In genomic region chr8:103813954-103814591, GRCm38 (mm10) we compare ENCODE assay signal across 9 mouse cellular contexts.
DNase-seq lines count a peak whose midpoint lies in the region; ATAC-seq and TF ChIP-seq lines count a peak whose summit lies in the region.
"Had no signal": no experiment of that assay in that cellular context is flagged by ENCODE, and none has a peak within 500 bp of the region (broad histone marks: within the 10 kb centered on the region; RNA-seq: fewer than 3 reads in every experiment).

No protein-coding gene starts in this region.

- no peak overlapping the region for H3K9ac ChIP-seq in hindbrain, postnatal 0 days (replicated peaks; ENCODE audit: low read length)
- H3K9ac ChIP-seq in hindbrain, embryonic 12.5 days: no peak overlapping the region
- H3K9ac ChIP-seq in forebrain, embryonic 13.5 days: no peak overlapping the region
- H3K9ac ChIP-seq in limb, embryonic 14.5 days (ENCODE audit: low read depth, low read length, severe bottlenecking): no peak overlapping the region

- no peak overlapping the region; the same call in 1 of the 2 replicates for H3K4me2 ChIP-seq in hindbrain, postnatal 0 days (ENCODE audit: low read depth, low read length)
- no peak overlapping the region for H3K4me2 ChIP-seq in hindbrain, embryonic 12.5 days (replicated peaks)
- H3K4me2 ChIP-seq in forebrain, embryonic 13.5 days: no peak overlapping the region
- H3K4me2 ChIP-seq in limb, embryonic 14.5 days (replicated peaks; ENCODE audit: low read depth, low read length, severe bottlenecking): no peak overlapping the region; the same call in 1 of the 2 replicates

- TF ChIP-seq CTCF in hindbrain, postnatal 0 days (IDR thresholded peaks at IDR 0.05; ENCODE audit: low read depth): no peak

- peaks cover 9% of the 10 kb centered on the region; the same call in 1 of the 2 replicates for H3K27me3 ChIP-seq in hindbrain, postnatal 0 days (ENCODE audit: insufficient read depth, low read length)
- H3K27me3 ChIP-seq in hindbrain, embryonic 12.5 days: no peaks in the 10 kb centered on the region
- peaks cover 13% of the 10 kb centered on the region; the same call in 1 of the 2 replicates for H3K27me3 ChIP-seq in forebrain, embryonic 13.5 days
- H3K27me3 ChIP-seq in limb, embryonic 14.5 days (ENCODE audit: control insufficient read depth, insufficient read depth, low read length): no peaks in the 10 kb centered on the region
- H3K27me3 ChIP-seq: Patski had no signal

- H3K4me3 ChIP-seq in hindbrain, postnatal 0 days (ENCODE audit: low read length): no peak overlapping the region
- no peak overlapping the region for H3K4me3 ChIP-seq in hindbrain, embryonic 12.5 days
- no peak overlapping the region for H3K4me3 ChIP-seq in forebrain, embryonic 13.5 days
- H3K4me3 ChIP-seq in limb, embryonic 14.5 days (replicated peaks; ENCODE audit: low read length): no peak overlapping the region

- H3K36me3 ChIP-seq in hindbrain, postnatal 0 days (ENCODE audit: insufficient read depth, low read length): no peaks in the 10 kb centered on the region
- H3K36me3 ChIP-seq in hindbrain, embryonic 12.5 days: no peaks in the 10 kb centered on the region
- no peaks in the 10 kb centered on the region for H3K36me3 ChIP-seq in forebrain, embryonic 13.5 days (ENCODE audit: poor library complexity, severe bottlenecking)
- no peaks in the 10 kb centered on the region for H3K36me3 ChIP-seq in limb, embryonic 14.5 days (ENCODE audit: control insufficient read depth, insufficient read depth, low read length)

- H3K4me1 ChIP-seq in hindbrain, postnatal 0 days (ENCODE audit: insufficient read depth, low read length): peaks cover 6% of the 10 kb centered on the region; the same call in 1 of the 2 replicates
- peaks cover 2% of the 10 kb centered on the region; the same call in 1 of the 2 replicates for H3K4me1 ChIP-seq in hindbrain, embryonic 12.5 days
- H3K4me1 ChIP-seq in forebrain, embryonic 13.5 days: peaks cover 9% of the 10 kb centered on the region
- peaks cover 54% of the 10 kb centered on the region for H3K4me1 ChIP-seq in limb, embryonic 14.5 days (ENCODE audit: control insufficient read depth, insufficient read depth, low read length)

- peak; percentile 29; the same call in 1 of the 2 replicates for ATAC-seq in hindbrain, postnatal 0 days
- ATAC-seq in hindbrain, embryonic 12.5 days (ENCODE audit: low FRiP score): no peak
- ATAC-seq in forebrain, embryonic 13.5 days: peak; percentile 73
- ATAC-seq in limb, embryonic 14.5 days (ENCODE audit: low FRiP score, low read depth): peak; percentile 71
- ATAC-seq in CD4-positive, CD25-positive, alpha-beta regulatory T cell, adult 4 months: no peak
- ATAC-seq: Patski had no signal

- no peak for TF ChIP-seq POLR2A in limb, embryonic 14.5 days (IDR thresholded peaks at IDR 0.05; ENCODE audit: borderline replicate concordance, extremely low read depth, insufficient read depth, insufficient read length)

- H3K27ac ChIP-seq in hindbrain, postnatal 0 days: no peak overlapping the region
- H3K27ac ChIP-seq in hindbrain, embryonic 12.5 days: no peak overlapping the region
- no peak overlapping the region for H3K27ac ChIP-seq in forebrain, embryonic 13.5 days
- peak overlapping the region; percentile 80 for H3K27ac ChIP-seq in limb, embryonic 14.5 days (replicated peaks; ENCODE audit: low read depth, low read length)

- 34% methylated on average over 10 of the region's 10 CpGs for WGBS in hindbrain, postnatal 0 days
- WGBS in hindbrain, embryonic 12.5 days: 56% methylated on average over 10 of the region's 10 CpGs
- 35% methylated on average over 10 of the region's 10 CpGs for WGBS in forebrain, embryonic 13.5 days
- WGBS in limb, embryonic 14.5 days: 15% methylated on average over 10 of the region's 10 CpGs

- no peaks in the 10 kb centered on the region for H3K9me3 ChIP-seq in hindbrain, postnatal 0 days (ENCODE audit: low read length)
- H3K9me3 ChIP-seq in hindbrain, embryonic 12.5 days (replicated peaks): no peaks in the 10 kb centered on the region
- no peaks in the 10 kb centered on the region for H3K9me3 ChIP-seq in forebrain, embryonic 13.5 days (replicated peaks)
- no peaks in the 10 kb centered on the region for H3K9me3 ChIP-seq in limb, embryonic 14.5 days (ENCODE audit: control insufficient read depth, low read length)

- DNase-seq in hindbrain, postnatal 0 days (ENCODE audit: low spot score): peak; percentile 71
- peak; percentile 25 for DNase-seq in brain, adult 2 months (ENCODE audit: low read depth, low spot score)
- peak; percentile 88 for DNase-seq in limb, embryonic 14.5 days (ENCODE audit: low spot score)
- DNase-seq in testis, postnatal 10 days (ENCODE audit: low spot score): no peak
- no peak for DNase-seq in spleen, adult 18-20 months

Comparison
In these comparisons a context has a peak if more than half of its experiments do, and no peak if none do; other contexts are left out.
1. ATAC-seq: peak in hindbrain, postnatal 0 days (single experiment), forebrain, embryonic 13.5 days (single experiment) and limb, embryonic 14.5 days (single experiment); none in hindbrain, embryonic 12.5 days (single experiment) and CD4-positive, CD25-positive, alpha-beta regulatory T cell, adult 4 months (single experiment).
2. DNase-seq: peak in hindbrain, postnatal 0 days (single experiment), brain, adult 2 months (single experiment) and limb, embryonic 14.5 days (single experiment); none in testis, postnatal 10 days (single experiment) and spleen, adult 18-20 months (0 of 2).